Comparison of ENCODE assay signal across 16 mouse cellular contexts in genomic region chr10:16123902-16124301, GRCm38 (mm10).
DNase-seq lines count a peak whose midpoint lies in the region; ATAC-seq lines count a peak whose summit lies in the region.
"Had no signal": no experiment of that assay in that cellular context is flagged by ENCODE, and none has a peak within 500 bp of the region (broad histone marks: within the 10 kb centered on the region; RNA-seq: fewer than 3 reads in every experiment).

No protein-coding gene starts in this region.

- H3K4me3 ChIP-seq in embryonic facial prominence, embryonic 14.5 days (ENCODE audit: low read depth, low read length): no peak overlapping the region
- H3K4me3 ChIP-seq in embryonic facial prominence, embryonic 10.5 days: no peak overlapping the region
- H3K4me3 ChIP-seq in hindbrain, embryonic 15.5 days: no peak overlapping the region
- no peak overlapping the region for H3K4me3 ChIP-seq in hindbrain, embryonic 12.5 days
- no peak overlapping the region for H3K4me3 ChIP-seq in midbrain, embryonic 15.5 days
- H3K4me3 ChIP-seq: kidney, embryonic 15.5 days; limb, embryonic 15.5 days had no signal

- no peak overlapping the region for H3K4me2 ChIP-seq in embryonic facial prominence, embryonic 14.5 days (ENCODE audit: low read depth, low read length)
- no peak overlapping the region for H3K4me2 ChIP-seq in hindbrain, embryonic 15.5 days
- no peak overlapping the region for H3K4me2 ChIP-seq in hindbrain, embryonic 12.5 days (replicated peaks)
- no peak overlapping the region for H3K4me2 ChIP-seq in midbrain, embryonic 15.5 days
- H3K4me2 ChIP-seq: kidney, embryonic 15.5 days; limb, embryonic 15.5 days had no signal

- no peaks in the 10 kb centered on the region for H3K27me3 ChIP-seq in embryonic facial prominence, embryonic 14.5 days (replicated peaks; ENCODE audit: control insufficient read depth, insufficient read depth, low read length)
- H3K27me3 ChIP-seq in embryonic facial prominence, embryonic 10.5 days (replicated peaks; ENCODE audit: low read depth, poor library complexity, severe bottlenecking): no peaks in the 10 kb centered on the region
- no peaks in the 10 kb centered on the region for H3K27me3 ChIP-seq in hindbrain, embryonic 15.5 days
- no peaks in the 10 kb centered on the region for H3K27me3 ChIP-seq in hindbrain, embryonic 12.5 days
- no peaks in the 10 kb centered on the region for H3K27me3 ChIP-seq in midbrain, embryonic 15.5 days (replicated peaks)
- H3K27me3 ChIP-seq: CH12.LX; kidney, embryonic 15.5 days; limb, embryonic 15.5 days had no signal

- 46% methylated on average over 2 of the region's 2 CpGs for WGBS in embryonic facial prominence, embryonic 14.5 days
- 93% methylated on average over 2 of the region's 2 CpGs for WGBS in embryonic facial prominence, embryonic 10.5 days
- 54% methylated on average over 2 of the region's 2 CpGs for WGBS in hindbrain, embryonic 15.5 days
- WGBS in hindbrain, embryonic 12.5 days: 80% methylated on average over 2 of the region's 2 CpGs
- WGBS in midbrain, embryonic 15.5 days: 67% methylated on average over 2 of the region's 2 CpGs

- peak; percentile 59 for DNase-seq in embryonic facial prominence, embryonic 14.5 days (ENCODE audit: low spot score)
- no peak for DNase-seq in embryonic facial prominence, embryonic 10.5 days (ENCODE audit: low spot score)
- DNase-seq in MN1 (ENCODE audit: low spot score): peak; percentile 20
- no peak for DNase-seq in B cell, adult 2 months
- DNase-seq in cerebellum, adult 9-11 months: no peak
- DNase-seq: cerebellum, adult 11-12 months; layer of hippocampus, postnatal 36 days; liver, postnatal 0 days had no signal

- no peak overlapping the region for H3K9ac ChIP-seq in embryonic facial prominence, embryonic 14.5 days (ENCODE audit: low read depth, low read length)
- no peak overlapping the region for H3K9ac ChIP-seq in hindbrain, embryonic 15.5 days
- H3K9ac ChIP-seq in hindbrain, embryonic 12.5 days: no peak overlapping the region
- no peak overlapping the region for H3K9ac ChIP-seq in midbrain, embryonic 15.5 days
- H3K9ac ChIP-seq: kidney, embryonic 15.5 days; limb, embryonic 15.5 days; liver, postnatal 0 days had no signal

- H3K4me1 ChIP-seq in embryonic facial prominence, embryonic 14.5 days (ENCODE audit: control insufficient read depth, insufficient read depth, low read length): no peaks in the 10 kb centered on the region
- H3K4me1 ChIP-seq in embryonic facial prominence, embryonic 10.5 days: no peaks in the 10 kb centered on the region
- H3K4me1 ChIP-seq in hindbrain, embryonic 15.5 days (replicated peaks): 0 out of 2 replicates have a peak, but pooled peaks cover 4% of the 10 kb centered on the region
- no peaks in the 10 kb centered on the region for H3K4me1 ChIP-seq in hindbrain, embryonic 12.5 days
- no peaks in the 10 kb centered on the region for H3K4me1 ChIP-seq in midbrain, embryonic 15.5 days
- H3K4me1 ChIP-seq: kidney, embryonic 15.5 days; limb, embryonic 15.5 days had no signal

- H3K9me3 ChIP-seq in embryonic facial prominence, embryonic 14.5 days (ENCODE audit: control insufficient read depth, low read length): no peaks in the 10 kb centered on the region
- H3K9me3 ChIP-seq in embryonic facial prominence, embryonic 10.5 days: no peaks in the 10 kb centered on the region
- no peaks in the 10 kb centered on the region for H3K9me3 ChIP-seq in hindbrain, embryonic 15.5 days
- no peaks in the 10 kb centered on the region for H3K9me3 ChIP-seq in hindbrain, embryonic 12.5 days (replicated peaks)
- no peaks in the 10 kb centered on the region for H3K9me3 ChIP-seq in midbrain, embryonic 15.5 days
- H3K9me3 ChIP-seq: kidney, embryonic 15.5 days; limb, embryonic 15.5 days had no signal

- no peak overlapping the region for H3K27ac ChIP-seq in embryonic facial prominence, embryonic 14.5 days (replicated peaks; ENCODE audit: low read depth, low read length)
- no peak overlapping the region for H3K27ac ChIP-seq in embryonic facial prominence, embryonic 10.5 days (replicated peaks)
- H3K27ac ChIP-seq in hindbrain, embryonic 15.5 days (replicated peaks): no peak overlapping the region
- no peak overlapping the region for H3K27ac ChIP-seq in hindbrain, embryonic 12.5 days
- H3K27ac ChIP-seq in midbrain, embryonic 15.5 days: peak overlapping the region; percentile 20; the same call in 1 of the 2 replicates
- H3K27ac ChIP-seq: kidney, embryonic 15.5 days; limb, embryonic 15.5 days; macrophage had no signal

- H3K36me3 ChIP-seq in embryonic facial prominence, embryonic 14.5 days (ENCODE audit: control insufficient read depth, insufficient read depth, low read length): no peaks in the 10 kb centered on the region
- no peaks in the 10 kb centered on the region for H3K36me3 ChIP-seq in embryonic facial prominence, embryonic 10.5 days (replicated peaks)
- H3K36me3 ChIP-seq in hindbrain, embryonic 15.5 days: no peaks in the 10 kb centered on the region
- no peaks in the 10 kb centered on the region for H3K36me3 ChIP-seq in hindbrain, embryonic 12.5 days
- H3K36me3 ChIP-seq in midbrain, embryonic 15.5 days (replicated peaks): no peaks in the 10 kb centered on the region
- H3K36me3 ChIP-seq: kidney, embryonic 15.5 days; limb, embryonic 15.5 days had no signal

- ATAC-seq in embryonic facial prominence, embryonic 14.5 days (ENCODE audit: low read depth): no peak; the same call in 1 of the 2 replicates
- ATAC-seq in hindbrain, embryonic 15.5 days (ENCODE audit: low FRiP score, low read depth): peak; percentile 51; the same call in 1 of the 2 replicates
- no peak for ATAC-seq in hindbrain, embryonic 12.5 days (ENCODE audit: low FRiP score)
- peak; percentile 80 for ATAC-seq in midbrain, embryonic 15.5 days (replicated peaks)
- ATAC-seq: activated CD4-positive, CD25-positive, alpha-beta regulatory T cell, adult 4 months; liver, postnatal 0 days had no signal

Comparison
In these comparisons a context has a peak if more than half of its experiments do, and no peak if none do; other contexts are left out.
1. ATAC-seq: peak in hindbrain, embryonic 15.5 days (single experiment) and midbrain, embryonic 15.5 days (single experiment); none in embryonic facial prominence, embryonic 14.5 days (single experiment) and hindbrain, embryonic 12.5 days (single experiment).
2. DNase-seq: peak in embryonic facial prominence, embryonic 14.5 days (single experiment) and MN1 (single experiment); none in embryonic facial prominence, embryonic 10.5 days (single experiment), B cell, adult 2 months (0 of 2) and cerebellum, adult 9-11 months (single experiment).